Mouse (Mus musculus) T-helper 2 cell (primary cell): ENCODE results near the gene Camk2b.
"Not testable (repeated sequence)": the region's sequence is repeated elsewhere in the genome, so short reads cannot be mapped to it uniquely, and the experiment has no call there.

Source experiments
- in situ Hi-C: fragments of 300-600 bp; cut with MboI, MseI; formaldehyde crosslinking; loops from one replicate; pipeline ENCODE4 v1.15.1; 2025; ENCODE audit warnings: high pct_unique_total_duplicates

The Camk2b gene

DNA sequence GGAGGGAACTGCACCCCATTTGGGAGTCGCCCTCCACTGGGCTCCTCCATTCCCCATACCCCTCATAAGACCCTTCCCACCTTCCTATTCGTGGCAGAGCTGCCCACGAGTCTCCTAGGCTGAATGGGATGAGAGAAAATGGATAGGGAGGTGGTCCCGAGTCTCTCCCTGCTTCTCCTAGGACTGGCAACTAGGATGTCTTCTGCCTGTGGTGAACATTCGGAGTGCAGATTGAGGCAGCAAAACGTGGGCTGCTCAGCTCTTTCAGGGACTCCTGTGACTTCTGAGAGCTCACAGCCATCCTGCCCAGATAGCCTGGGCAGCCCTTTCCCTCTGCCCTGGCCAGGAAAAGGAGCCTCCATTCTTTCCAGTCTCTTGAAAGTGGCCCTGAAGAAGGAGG, at the start of gene Camk2b:
Camk2b (minus strand) TSS at position 187 of the 400 bp plus-strand sequence.
- in situ Hi-C loops: no loop called here

DNA sequence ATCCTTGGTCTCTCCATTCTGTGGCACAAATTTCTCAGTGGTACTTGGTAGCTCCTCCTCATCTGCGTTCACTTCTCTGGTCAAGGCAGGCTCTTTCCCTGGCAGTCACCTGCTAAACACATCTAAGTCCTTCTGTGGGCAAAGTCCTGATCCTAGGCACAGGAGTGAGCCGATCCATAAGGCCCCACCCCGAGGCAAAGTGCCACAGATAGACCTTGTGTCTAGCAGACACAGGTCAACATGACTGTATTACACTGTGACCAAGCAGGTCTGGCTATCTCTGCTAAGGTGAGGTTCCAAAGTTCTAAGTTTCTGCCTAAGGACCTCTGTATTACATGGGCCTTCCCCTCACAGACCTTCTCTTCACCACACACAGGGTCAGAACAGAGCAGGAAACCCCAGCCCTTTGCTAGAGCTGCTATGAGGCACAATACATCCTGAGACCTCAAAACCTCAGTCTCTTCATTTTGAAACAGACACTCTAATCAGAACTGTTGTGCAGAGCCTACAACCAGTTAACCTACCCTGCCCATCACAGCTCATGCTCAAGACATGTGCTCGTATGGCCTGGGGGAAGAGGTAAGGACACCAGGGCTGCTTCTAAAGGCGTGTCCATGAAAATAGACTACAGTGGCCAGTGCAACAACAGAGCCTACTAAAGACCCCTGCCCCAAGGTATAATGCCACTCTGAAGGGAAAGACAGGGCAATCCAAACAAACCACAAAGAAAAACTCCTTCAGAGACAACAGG, 45.7 kb upstream of the Camk2b start:
- in situ Hi-C loops: loop anchor here (5.0 kb wide), 1 partner anchor 40 kb away; no protein-coding TSS in a partner anchor

DNA sequence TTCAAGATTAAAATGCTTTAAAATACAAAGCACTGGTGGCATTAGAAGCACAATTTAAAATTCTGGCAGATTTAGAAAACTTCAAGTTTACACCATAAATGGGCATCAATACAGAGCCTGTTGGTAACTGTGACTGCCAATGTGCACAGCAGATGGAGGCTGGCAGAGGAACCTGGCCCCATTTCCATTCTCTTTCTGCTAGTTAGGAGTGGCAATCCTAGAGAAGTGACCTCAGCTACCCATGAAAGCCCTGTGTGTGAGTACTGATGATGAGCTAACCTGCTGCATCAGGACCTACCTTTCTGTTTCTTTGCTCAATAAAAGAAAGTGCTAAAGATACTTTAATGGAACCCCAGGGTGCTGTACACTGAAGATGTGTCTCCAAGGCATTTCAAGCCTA, 43.8 kb upstream of the Camk2b start:
- in situ Hi-C loops: loop anchor here (5.0 kb wide), 1 partner anchor 42 kb away; no protein-coding TSS in a partner anchor

DNA sequence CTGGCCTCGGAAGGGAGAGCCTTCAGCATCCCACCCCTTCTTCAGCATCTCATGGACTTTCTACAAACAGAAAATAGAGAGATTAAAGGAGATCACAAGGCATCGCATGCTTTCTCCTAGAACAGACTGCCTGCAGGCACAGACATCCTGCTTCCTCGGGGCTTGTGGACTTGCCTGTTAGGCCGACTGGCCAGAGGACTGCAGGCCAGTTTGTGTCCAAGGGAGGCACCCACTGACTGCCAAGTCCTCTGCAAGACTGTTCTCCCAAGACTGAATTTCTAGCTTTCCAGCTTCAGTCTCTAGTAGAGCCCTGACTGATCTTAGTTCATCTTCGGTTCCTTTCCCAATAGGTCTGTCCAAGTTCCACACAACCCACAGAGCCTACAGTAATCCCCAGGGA, 42.1 kb upstream of the Camk2b start:
- in situ Hi-C loops: no loop called here

DNA sequence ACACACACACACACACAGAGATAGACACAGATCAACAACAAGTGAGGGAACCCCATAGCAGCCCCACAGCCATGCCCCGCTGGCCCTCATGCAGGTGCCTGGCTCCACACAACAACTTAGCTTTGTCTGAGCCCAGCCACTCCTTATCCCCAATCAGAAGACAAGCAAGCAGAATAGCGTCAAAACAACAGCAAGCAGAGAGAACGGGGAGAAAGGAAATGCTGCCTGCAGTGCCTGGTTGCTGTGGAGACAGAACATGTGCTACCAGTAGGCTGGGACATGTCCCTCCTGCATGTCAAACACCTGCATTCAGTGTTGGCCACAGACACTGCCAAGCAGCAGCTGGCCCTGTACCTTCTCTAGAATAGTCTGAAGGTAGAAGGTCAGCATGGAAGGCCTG, 41.6 kb upstream of the Camk2b start:
- in situ Hi-C loops: no loop called here

DNA sequence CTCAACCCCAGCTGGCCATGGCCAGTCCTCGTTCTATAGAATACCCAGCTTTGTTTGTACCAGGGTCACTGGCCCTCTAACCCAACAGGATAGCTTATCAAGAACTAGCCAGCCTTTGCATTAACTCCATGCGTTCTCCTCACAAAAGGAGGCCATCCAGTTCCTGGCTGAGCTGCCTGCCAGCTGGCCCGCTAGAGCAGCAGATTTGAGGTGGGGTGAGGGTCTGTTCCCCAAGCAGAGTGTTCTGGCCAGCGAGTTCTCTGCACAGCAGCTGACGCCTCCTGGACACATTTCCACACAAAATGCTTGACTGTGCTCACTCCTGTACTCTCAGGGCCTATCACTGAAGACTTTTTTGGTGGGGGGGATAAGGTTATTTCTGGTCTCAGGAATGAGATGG, 38.6 kb upstream of the Camk2b start:
- in situ Hi-C loops: no loop called here

DNA sequence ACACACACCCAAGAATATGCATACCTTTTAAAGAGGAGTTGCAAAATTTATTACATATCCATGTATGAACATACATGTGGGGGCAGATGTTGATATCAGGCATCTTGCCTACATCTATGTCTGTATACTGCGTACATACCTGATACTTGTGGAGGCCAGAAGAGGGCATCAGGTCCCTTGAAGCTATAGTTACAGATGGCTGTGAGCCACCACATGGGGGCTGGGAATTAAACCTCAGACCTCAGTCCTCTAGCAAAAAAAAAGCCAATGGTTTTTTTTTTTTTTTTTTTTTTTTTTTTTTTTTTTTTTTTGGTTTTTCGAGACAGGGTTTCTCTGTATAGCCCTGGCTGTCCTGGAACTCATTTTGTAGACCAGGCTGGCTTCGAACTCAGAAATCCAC, 30.5 kb upstream of the Camk2b start:
- in situ Hi-C loops: not testable (repeated sequence)

DNA sequence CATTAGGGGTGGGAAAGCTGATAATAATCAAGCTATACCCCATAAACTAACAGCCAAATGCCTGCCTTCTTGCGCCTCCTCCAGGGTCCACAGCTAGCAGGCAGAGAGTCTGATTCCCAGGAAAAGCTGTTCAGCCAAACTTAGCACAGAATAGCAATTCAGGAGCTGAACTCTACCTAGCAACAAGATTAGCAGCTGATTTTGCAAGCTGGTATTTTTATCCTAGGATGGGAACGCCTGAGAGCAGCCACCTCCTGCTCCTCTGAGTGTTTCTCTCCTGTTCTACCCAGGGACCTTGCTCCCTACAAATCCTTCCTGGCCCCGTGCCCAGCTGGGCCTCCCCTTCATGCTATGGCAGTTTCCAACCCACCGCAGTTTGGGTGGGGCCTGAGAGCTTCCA, 20.8 kb upstream of the Camk2b start:
- in situ Hi-C loops: no loop called here

DNA sequence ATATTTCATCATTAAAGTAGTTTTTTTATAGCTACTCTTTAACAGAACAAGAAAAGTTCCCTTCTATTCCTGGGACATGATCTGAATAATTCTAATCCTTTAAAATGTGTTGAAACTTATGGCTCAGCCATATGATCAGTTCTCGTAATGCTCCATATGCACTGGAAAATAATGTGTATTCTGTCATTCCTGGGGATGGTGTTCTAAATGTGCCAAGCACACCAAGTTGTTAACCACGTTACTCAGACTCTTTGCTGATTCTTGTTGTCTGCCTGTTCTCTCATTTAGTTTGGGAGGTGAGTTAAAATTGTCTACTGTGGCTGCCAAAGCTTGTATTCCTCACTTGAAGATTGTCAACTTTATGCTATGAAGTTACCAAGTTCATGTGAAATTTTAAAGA, 12.6 kb upstream of the Camk2b start:
- in situ Hi-C loops: no loop called here

DNA sequence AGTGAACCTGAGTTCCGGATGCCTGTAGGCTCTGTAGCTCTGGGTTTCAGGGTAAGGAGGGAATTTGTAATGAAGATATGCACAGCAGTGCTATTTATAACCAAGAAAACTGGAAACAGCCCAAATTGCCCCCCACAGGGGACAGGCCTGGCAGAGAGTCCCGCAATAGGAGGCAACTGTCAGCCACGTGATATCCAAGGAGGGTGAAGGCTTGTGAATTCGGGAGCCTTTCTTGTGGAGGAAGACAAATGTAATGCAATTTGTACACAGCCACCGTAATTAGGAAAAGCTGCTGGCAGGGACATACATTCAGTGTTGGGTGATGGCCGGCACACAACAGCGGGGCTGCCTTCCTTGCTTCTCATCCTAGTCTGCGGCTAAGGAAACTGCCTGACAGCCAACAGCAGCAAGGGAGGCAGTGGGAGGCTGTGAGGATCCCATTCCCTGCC, 9.5 kb upstream of the Camk2b start:
- in situ Hi-C loops: no loop called here

DNA sequence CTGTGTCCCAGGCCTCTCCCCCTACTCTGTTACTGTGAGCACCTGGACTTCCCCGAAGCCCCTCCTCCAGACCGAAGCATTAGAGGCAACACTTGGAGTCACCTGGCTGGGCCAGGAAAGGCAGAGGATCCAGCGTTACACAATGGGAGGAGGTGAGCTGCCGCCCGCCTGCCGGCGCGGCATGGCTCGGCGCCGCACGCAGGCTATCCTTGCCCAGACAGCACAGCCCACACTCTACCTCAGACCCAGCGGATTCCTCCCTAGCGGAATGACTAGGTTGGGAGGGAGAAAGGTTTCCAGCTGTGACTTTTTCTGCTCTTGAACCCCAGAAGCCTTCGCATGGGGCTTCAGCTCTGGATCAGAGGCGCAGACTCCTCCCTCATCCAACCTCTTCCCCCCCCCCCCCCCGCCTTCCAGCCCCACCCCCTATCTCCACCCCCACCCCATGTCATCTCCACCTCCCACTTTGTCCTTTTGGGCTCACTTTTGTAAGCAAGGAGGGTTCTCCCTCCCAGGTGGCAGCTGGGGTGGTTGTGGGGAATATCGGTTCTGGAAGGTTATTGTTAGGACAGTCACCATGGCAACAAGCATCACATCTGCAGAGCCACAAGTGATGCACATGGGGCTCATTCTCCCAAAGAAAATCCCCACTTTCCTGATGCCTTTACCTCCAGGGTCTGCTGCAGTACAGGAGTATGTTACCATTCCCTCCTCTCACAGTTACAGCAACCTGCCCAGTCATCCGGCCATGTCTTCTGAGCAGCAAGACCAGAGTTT, 2.2 kb upstream of the Camk2b start:
- in situ Hi-C loops: no loop called here

DNA sequence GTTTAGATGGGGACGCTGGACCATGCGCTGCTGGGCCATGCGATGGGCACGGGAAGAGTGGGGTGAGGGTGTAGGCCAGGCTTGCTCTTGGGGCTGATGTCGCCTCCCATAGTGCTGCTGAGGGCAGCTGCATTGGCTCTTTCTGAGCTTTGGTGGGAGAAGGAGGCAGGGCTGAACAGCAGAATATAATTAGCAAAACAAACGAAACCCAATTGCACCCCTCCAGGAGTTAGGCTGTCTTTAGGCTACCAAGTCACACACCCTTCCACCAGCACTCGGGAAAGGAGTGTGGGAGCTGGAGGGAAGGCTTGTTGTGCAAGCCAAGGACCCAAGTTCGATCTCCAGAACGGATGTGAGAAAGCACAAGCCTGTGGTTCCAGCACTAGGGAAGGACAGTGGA, 998 bp upstream of the Camk2b start:
- in situ Hi-C loops: no loop called here

DNA sequence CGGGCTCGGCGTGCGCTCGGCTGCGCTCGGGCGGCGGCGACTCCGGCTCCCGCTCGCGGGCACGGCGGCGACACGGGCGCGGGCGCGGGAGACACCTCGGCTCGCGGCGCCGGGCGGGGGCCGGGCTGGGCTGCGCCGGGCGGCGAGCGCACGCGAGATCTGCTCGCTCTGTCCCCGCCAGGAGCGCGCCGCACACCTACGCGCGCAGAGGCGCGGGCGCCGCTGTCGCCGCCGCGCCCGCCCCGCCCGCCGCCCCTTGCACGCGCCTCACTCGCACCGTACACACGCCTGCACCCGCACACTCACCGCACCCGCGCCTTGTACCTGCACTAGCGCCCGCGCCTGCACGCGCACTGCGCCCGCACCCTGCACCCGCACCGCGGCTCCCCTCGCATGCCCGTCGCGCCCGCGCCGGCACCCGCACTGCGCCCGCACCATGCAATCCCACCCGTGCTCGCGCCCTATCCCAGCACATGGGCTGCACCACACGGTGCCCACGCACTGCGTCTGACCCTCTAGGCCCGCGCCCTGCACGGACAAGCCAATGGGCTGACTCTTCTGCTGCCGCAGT, 526 bp downstream of the Camk2b start:
- in situ Hi-C loops: no loop called here

DNA sequence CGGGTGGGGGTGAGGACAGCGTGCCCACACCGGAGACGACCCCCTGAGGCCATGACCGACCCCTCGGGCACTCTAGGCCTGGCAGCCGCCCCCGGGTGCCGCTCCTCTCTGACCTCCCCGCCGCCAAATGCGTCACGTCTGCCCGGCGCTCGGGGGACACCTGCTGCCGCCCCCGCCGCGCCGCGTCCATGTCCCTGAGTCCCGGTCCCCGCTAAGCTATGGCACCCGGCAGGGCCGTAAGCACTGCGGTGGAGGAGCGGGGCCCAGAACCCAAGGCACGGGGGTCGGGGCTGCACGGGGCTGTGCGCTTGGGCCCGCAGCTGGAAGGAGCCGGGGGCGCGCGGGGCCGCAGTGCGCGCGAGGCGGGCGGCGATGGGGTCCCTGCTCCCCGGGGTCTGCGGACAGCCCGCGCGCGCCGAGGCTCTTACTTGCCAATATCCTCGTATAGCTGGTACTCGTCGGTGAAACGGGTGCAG, 1.1 kb downstream of the Camk2b start:
- in situ Hi-C loops: no loop called here

DNA sequence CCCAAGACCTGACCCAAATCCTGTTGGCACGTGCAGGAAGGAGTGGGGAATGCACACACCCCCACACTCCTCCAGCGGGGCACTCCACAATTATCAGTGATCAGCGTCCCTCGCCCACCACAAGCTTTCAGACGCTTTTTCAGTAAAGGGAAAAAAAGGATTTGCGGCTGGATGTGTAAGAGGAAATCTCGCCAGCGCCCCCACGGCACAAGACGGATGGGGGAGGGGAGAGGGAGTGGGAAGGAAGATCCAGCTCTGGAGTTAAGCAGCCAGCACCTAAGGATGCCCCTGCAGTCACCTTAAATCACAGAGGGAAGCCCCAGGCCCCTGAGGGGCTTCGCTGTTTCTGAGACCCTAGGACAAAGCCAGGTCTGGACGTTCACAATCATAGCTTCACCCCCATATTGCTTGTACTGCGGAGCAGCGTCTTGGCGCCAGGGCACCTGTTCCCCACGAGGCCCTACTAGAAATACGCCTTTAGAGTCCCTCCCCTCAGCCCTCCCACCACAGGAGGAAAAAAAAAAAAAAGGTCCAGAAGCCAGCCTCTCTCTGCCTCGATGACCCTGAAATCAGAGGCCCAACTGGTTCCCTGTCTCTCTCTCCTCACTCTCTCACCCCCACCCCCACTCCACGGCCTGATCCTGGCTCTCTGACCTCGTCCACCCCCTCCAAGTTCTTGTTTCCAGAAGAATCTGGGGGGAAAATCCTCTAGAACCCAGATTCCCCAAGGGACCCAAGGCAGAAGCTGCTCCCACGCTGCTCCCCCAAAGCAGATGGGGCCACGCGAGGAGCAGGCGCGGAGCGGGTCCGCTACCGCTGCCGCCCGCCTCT, 1.7 kb downstream of the Camk2b start:
- in situ Hi-C loops: no loop called here

DNA sequence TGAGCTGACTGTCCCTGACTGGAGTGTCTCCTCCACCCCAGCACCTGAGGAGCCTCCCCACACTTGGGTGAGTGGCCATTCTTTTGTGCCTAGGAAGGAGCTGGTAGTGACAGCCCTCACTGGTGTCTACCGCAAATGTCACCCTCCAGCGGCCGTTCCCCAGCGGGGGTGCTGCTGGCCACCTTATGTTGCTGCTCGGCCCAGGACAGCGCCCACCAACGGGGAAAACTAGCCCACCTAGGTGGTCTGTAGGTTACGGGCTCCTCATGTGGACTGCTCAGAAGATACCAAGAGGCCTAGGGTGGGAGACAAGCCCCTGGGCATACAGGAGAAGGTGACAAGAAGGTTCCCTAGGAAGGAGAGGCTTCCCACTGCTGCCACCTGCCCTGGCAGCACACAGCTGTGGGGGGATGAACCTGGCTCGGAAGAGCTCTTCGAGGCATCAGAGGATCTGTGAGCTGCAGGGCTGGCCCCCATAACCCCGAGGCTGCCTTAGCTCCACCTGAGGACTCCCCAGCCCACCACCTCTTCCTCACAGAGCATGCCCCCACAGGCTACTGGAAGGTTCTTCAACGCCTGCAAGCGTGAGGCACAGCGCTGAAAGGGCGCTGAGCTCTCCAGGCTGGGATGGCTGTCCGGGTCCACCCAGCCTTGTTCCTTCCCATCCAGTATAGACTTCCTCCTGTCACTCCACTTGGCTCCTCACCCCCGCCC, 2.5 kb downstream of the Camk2b start:
- in situ Hi-C loops: no loop called here

DNA sequence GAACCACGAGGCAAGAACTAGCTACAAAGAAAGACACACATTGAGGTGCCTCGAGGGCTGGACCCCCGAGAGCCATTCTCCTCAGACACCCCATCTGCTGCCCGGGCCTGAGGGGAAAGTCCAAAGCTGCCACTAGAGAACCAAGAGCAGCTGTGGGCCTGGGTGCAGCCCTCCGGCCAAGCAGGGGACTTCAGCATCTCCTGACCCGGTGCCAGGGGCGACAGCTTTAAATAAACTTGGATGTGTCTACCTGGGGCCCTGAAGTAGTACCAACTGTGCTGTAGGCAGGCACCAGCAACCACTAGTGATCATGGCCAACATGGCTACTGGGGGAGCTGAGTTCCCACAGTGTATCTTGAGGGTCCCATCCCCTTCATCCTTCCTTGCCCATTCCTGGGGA, 3.1 kb downstream of the Camk2b start:
- in situ Hi-C loops: no loop called here

DNA sequence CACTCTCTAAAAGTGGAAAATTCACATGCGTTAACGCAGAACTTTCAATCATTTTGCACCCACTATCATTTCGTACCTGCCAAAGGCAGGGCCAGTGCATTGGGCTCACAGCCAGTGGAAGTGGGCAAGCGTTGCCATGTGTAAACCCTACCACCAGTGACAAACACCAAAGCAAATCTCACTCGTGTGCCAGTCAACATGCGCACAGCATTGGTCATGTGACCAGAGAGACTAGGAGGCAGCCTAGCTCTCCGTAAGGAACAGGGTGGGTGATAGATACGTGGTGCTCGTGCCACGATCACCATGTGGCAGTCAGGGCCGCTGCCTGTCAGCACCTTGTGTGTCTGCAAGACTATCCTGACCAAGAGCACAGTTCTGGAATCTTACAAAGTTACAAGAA, 3.8 kb downstream of the Camk2b start:
- in situ Hi-C loops: no loop called here

DNA sequence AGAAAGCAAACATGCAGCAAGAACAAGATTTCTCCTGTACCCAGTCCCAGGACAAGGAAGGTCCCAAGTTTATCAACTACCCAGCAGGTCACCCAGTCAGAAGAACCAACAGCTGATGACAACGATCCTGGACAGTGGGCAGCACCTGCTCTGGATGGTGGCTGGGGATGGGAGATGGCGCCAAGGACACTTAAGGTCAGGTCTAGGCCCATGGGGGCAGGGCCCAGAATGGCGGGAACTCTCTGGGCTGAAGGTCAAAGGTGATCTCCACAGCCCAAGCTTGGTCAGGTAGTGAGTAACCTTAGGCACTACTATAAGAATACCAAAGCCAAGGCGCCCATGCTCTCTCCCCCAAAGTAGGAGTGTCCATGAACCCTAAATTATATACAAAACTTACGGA, 4.3 kb downstream of the Camk2b start:
- in situ Hi-C loops: no loop called here

DNA sequence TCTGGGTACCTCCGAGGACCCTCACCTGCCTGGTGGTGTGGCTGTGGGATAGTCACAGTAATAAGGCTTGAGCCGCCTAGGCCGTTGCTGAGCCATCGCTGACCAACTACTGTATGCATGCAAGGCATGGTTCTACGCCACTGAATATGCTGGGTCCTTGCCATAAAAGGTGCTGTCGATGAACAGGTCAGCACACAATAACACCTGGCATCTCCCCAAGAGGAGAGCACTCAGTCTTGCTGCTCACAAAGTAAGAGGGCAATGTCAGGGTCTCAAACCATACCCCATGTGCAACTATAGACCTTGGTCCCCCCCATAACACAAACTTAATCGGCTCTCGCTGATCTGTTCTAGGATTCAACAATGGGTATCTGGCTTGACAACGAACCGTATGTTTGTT, 7.0 kb downstream of the Camk2b start:
- in situ Hi-C loops: no loop called here

DNA sequence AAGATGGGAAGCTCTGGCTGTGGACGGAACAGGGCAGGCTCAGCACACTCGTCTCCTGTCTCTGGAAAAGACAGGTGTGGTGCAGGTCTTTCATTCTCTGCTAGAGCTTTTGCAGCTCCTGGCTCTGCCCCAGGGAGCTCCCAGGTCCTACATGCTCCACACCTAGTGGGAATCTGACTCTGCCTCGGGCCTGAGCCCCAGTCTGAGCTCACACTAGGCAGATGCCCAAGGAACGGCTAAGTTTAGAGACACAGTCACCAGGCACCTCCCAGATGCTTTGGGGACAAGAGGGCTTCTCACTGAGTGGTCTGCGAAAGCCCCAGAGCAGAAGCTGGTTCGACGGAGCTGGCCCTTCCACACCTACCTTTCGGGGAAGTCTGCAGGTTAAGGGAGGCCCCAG, 12.8 kb downstream of the Camk2b start:
- in situ Hi-C loops: no loop called here
